Mouse (Mus musculus) intestine, embryonic 16.5 days (tissue): ENCODE measurements around the gene Tshz2. TPM values are rescaled to one million over a fixed set of nuclear protein-coding genes. Genes with fewer than 3 reads are reported as not detected.

Experiments
- ATAC-seq: fragments of 200-750 bp; cut with Nextera tagmentation; 2 replicates; pipeline ENCODE4 v1.8.0; 2017; ENCODE audit warnings: moderate TSS enrichment, moderate library complexity
- H3K27ac ChIP-seq: fragments of 300-500 bp; sonication (generic); 2 replicates; pipeline ENCODE4 v1.5.1; 2014; ENCODE audit warnings: mild to moderate bottlenecking, low read length
- H3K27me3 ChIP-seq: fragments of 300-500 bp; sonication (generic); replicated peaks from 2 replicates; pipeline ENCODE4 v1.6.1; 2014; ENCODE audit warnings: low read length, control low read depth, mixed read lengths; ENCODE audit not compliant: control insufficient read depth, insufficient read depth
- H3K36me3 ChIP-seq: fragments of 300-500 bp; sonication (generic); 2 replicates; pipeline ENCODE4 v1.6.1; 2014; ENCODE audit warnings: low read length, control low read depth; ENCODE audit not compliant: control insufficient read depth, insufficient read depth
- H3K4me1 ChIP-seq: fragments of 300-500 bp; sonication (generic); 2 replicates; pipeline ENCODE4 v1.6.1; 2014; ENCODE audit warnings: low read length, control low read depth, mixed read lengths; ENCODE audit not compliant: control insufficient read depth, insufficient read depth
- H3K4me2 ChIP-seq: fragments of 300-500 bp; sonication (generic); 2 replicates; pipeline ENCODE4 v1.6.1; 2014; ENCODE audit warnings: low read depth, low read length, control low read depth
- H3K4me3 ChIP-seq: fragments of 300-500 bp; sonication (generic); 2 replicates; pipeline ENCODE4 v1.5.1; 2014; ENCODE audit warnings: mild to moderate bottlenecking, low read length
- H3K9ac ChIP-seq: fragments of 300-500 bp; sonication (generic); 2 replicates; pipeline ENCODE4 v1.6.1; 2014; ENCODE audit warnings: low read depth, low read length
- H3K9me3 ChIP-seq: fragments of 300-500 bp; sonication (generic); 2 replicates; pipeline ENCODE4 v1.6.1; 2016; ENCODE audit warnings: low read length, control low read depth; ENCODE audit not compliant: control insufficient read depth
- WGBS: fragments of 180-500 bp; shearing (Covaris S2); extraction: QIAGEN DNeasy Blood & Tissue Kit; methylation state at CpG from one replicate; pipeline ENCODE4 v1.1.7; 2014; 5-methylcytosine and 5-hydroxymethylcytosine counted together
- polyA plus RNA-seq: library from polyadenylated mRNA; unstranded; fragments of >200 nt; fragmentation: Nextera tagmentation; extraction: Ambion mirVana; gene quantifications from 2 replicates; pipeline ENCODE4 v1.2.1, GENCODE M21; 2015

Gene Tshz2
- polyA plus RNA-seq, 1 experiment from 2014 or later = 14.0 TPM

GRCm38 (mm10) chr2:169962776-169963175, 330.0 kb downstream of the Tshz2 start:
- ATAC-seq = no peak
- Histone ChIP-seq H3K36me3 (no peaks in the 10 kb centered on the region), H3K27me3 (no peaks in the 10 kb centered on the region), H3K9me3 (no peaks in the 10 kb centered on the region), H3K27ac (no peak overlapping the region), H3K4me1 (peaks cover 6% of the 10 kb centered on the region), H3K9ac (no peak overlapping the region), H3K4me3 (no peak overlapping the region), H3K4me2 (no peak overlapping the region)
- WGBS = 65% methylated on average over 8 of the region's 8 CpGs

GRCm38 (mm10) chr2:169970481-169970880, 337.7 kb downstream of the Tshz2 start:
- no peaks in the 10 kb centered on the region for H3K36me3 ChIP-seq
- H3K27me3 ChIP-seq = no peaks in the 10 kb centered on the region
- H3K4me3 ChIP-seq = no peak overlapping the region
- no peak for ATAC-seq
- no peaks in the 10 kb centered on the region for H3K9me3 ChIP-seq
- no peak overlapping the region for H3K4me2 ChIP-seq
- H3K9ac ChIP-seq = no peak overlapping the region
- no peaks in the 10 kb centered on the region for H3K4me1 ChIP-seq
- WGBS = 96% methylated on average over 6 of the region's 6 CpGs
- H3K27ac ChIP-seq = no peak overlapping the region

- H3K9me3 ChIP-seq = no peaks in the 10 kb centered on the region
- no peaks in the 10 kb centered on the region for H3K4me1 ChIP-seq
- no peak overlapping the region for H3K4me3 ChIP-seq
- H3K9ac ChIP-seq = no peak overlapping the region
- WGBS = 90% methylated on average over 10 of the region's 10 CpGs
- no peaks in the 10 kb centered on the region for H3K36me3 ChIP-seq
- H3K27me3 ChIP-seq = no peaks in the 10 kb centered on the region
- no peak overlapping the region for H3K4me2 ChIP-seq
- no peak overlapping the region for H3K27ac ChIP-seq
- no peak for ATAC-seq
Measured at GRCm38 (mm10) chr2:169982925-169983324, 350.1 kb downstream of the Tshz2 start.

GRCm38 (mm10) chr2:169987186-169987585, 354.4 kb downstream of the Tshz2 start:
- no peak for ATAC-seq
- Histone ChIP-seq H3K36me3 (no peaks in the 10 kb centered on the region), H3K9ac (no peak overlapping the region), H3K4me1 (no peaks in the 10 kb centered on the region), H3K27me3 (no peaks in the 10 kb centered on the region), H3K4me2 (no peak overlapping the region), H3K27ac (no peak overlapping the region), H3K9me3 (no peaks in the 10 kb centered on the region), H3K4me3 (no peak overlapping the region)
- 60% methylated on average over 13 of the region's 13 CpGs for WGBS

- no peaks in the 10 kb centered on the region for H3K4me1 ChIP-seq
- H3K27ac ChIP-seq = no peak overlapping the region
- WGBS = 98% methylated on average over 1 of the region's 1 CpGs
- H3K9me3 ChIP-seq = no peaks in the 10 kb centered on the region
- no peak overlapping the region for H3K4me3 ChIP-seq
- H3K9ac ChIP-seq = no peak overlapping the region
- H3K36me3 ChIP-seq = no peaks in the 10 kb centered on the region
- no peak for ATAC-seq
- H3K4me2 ChIP-seq = no peak overlapping the region
- H3K27me3 ChIP-seq = no peaks in the 10 kb centered on the region
Measured at GRCm38 (mm10) chr2:169989186-169989585, 356.4 kb downstream of the Tshz2 start.

- H3K9ac ChIP-seq = no peak overlapping the region
- WGBS = 88% methylated on average over 7 of the region's 7 CpGs
- H3K27ac ChIP-seq = no peak overlapping the region
- H3K4me1 ChIP-seq = peaks cover 5% of the 10 kb centered on the region
- no peaks in the 10 kb centered on the region for H3K36me3 ChIP-seq
- no peak for ATAC-seq
- H3K27me3 ChIP-seq = no peaks in the 10 kb centered on the region
- H3K4me3 ChIP-seq = no peak overlapping the region
- H3K4me2 ChIP-seq = no peak overlapping the region
- H3K9me3 ChIP-seq = no peaks in the 10 kb centered on the region
Measured at GRCm38 (mm10) chr2:169990991-169991390, 358.2 kb downstream of the Tshz2 start.

GRCm38 (mm10) chr2:169995987-169996386, 363.2 kb downstream of the Tshz2 start:
- peak overlapping the region; percentile 42; the same call in 1 of the 2 replicates for H3K27ac ChIP-seq
- WGBS = 21% methylated on average over 12 of the region's 12 CpGs
- no peak overlapping the region for H3K4me3 ChIP-seq
- no peaks in the 10 kb centered on the region for H3K36me3 ChIP-seq
- H3K4me1 ChIP-seq = peaks cover 25% of the 10 kb centered on the region
- ATAC-seq = no peak; the same call in 1 of the 2 replicates
- peak overlapping the region; percentile 30; the same call in 1 of the 2 replicates for H3K9ac ChIP-seq
- H3K4me2 ChIP-seq = peak overlapping the region; percentile 15; the same call in 1 of the 2 replicates
- H3K9me3 ChIP-seq = no peaks in the 10 kb centered on the region
- H3K27me3 ChIP-seq = no peaks in the 10 kb centered on the region

- WGBS = 41% methylated on average over 16 of the region's 16 CpGs
- Histone ChIP-seq H3K4me3 (no peak overlapping the region), H3K27me3 (no peaks in the 10 kb centered on the region), H3K27ac (peak overlapping the region; percentile 49), H3K4me2 (peak overlapping the region; percentile 10; the same call in 1 of the 2 replicates), H3K4me1 (peaks cover 25% of the 10 kb centered on the region), H3K9me3 (no peaks in the 10 kb centered on the region), H3K36me3 (no peaks in the 10 kb centered on the region), H3K9ac (peak overlapping the region; percentile 23; the same call in 1 of the 2 replicates)
- ATAC-seq = peak; percentile 48; the same call in 1 of the 2 replicates
Measured at GRCm38 (mm10) chr2:169996501-169997237, 363.9 kb downstream of the Tshz2 start.

GRCm38 (mm10) chr2:169997276-169998049, 364.6 kb downstream of the Tshz2 start:
- peaks cover 26% of the 10 kb centered on the region for H3K4me1 ChIP-seq
- no peak overlapping the region for H3K4me2 ChIP-seq
- no peak overlapping the region for H3K9ac ChIP-seq
- H3K9me3 ChIP-seq = no peaks in the 10 kb centered on the region
- WGBS = 66% methylated on average over 16 of the region's 16 CpGs
- no peaks in the 10 kb centered on the region for H3K27me3 ChIP-seq
- H3K36me3 ChIP-seq = no peaks in the 10 kb centered on the region
- peak overlapping the region; percentile 49; the same call in 1 of the 2 replicates for H3K27ac ChIP-seq
- ATAC-seq = no peak
- H3K4me3 ChIP-seq = no peak overlapping the region
